Mouse (Mus musculus): ENCODE data around the gene 4930435E12Rik. TPM values are rescaled to one million over a fixed set of nuclear protein-coding genes. Genes with fewer than 3 reads are reported as not detected.
"Not testable (repeated sequence)": the region's sequence is repeated elsewhere in the genome, so short reads cannot be mapped to it uniquely, and the experiment has no call there.

Gene 4930435E12Rik
- polyA plus RNA-seq (2016; fragmentation: Nextera tagmentation; extraction: Ambion mirVana), result not detected in 2 replicates

DNA sequence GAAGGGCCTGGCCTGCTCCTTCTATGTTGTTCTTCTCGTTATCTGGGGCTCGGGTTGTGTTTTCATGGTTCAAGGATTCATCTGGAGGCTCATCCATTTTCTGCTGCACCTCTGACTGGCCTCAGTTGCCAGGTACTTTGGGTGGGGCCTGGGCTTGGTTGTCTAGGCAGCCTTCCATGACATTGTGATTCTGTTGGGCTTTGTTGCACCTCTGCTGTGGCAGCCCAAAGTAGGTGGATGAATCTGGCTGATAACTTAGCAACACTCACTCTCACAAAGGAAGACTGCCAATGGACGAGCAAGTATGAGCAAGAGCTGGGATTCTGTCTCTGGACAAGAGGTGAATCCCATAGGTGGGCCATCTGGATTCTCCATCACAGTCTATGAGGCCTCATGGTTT lies at the start of gene 4930435E12Rik:
TSS of gene 4930435E12Rik (minus strand) at position 101 of the 400 bp plus-strand sequence.
- no peaks in the 10 kb centered on the region for H3K27me3 ChIP-seq (replicated peaks; ENCODE audit: low read depth, poor library complexity, severe bottlenecking)
- WGBS, result 84% methylated on average over 3 of the region's 3 CpGs
- H3K36me3 ChIP-seq (replicated peaks), result no peaks in the 10 kb centered on the region

DNA sequence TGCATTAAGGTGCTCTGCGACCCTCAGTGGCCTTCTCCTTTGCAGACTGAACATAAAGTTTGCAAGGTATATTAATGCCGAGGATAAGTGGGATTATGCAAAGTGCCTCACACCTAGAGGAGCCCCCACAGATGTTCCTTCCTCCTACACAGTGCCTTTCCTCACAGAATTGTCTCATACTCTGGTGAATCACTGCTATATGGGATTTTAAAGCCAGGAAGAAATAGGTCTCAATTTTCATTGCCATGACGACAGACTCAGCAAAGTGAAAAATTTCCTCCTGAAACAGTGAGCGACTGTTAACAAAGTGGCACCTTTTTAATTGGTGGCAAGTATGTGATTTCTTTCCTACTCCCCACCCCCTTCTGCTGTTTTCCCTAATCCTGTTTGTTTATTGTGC lies 45.9 kb upstream of the 4930435E12Rik start:
- no peaks in the 10 kb centered on the region for H3K4me1 ChIP-seq
- H3K36me3 ChIP-seq (replicated peaks), result no peaks in the 10 kb centered on the region
- no peaks in the 10 kb centered on the region for H3K27me3 ChIP-seq (replicated peaks; ENCODE audit: low read depth, poor library complexity, severe bottlenecking)
- WGBS, result 41% methylated on average over 4 of the region's 4 CpGs
- no peaks in the 10 kb centered on the region for H3K9me3 ChIP-seq
- no peak for DNase-seq (ENCODE audit: low spot score)
- no peak overlapping the region for H3K27ac ChIP-seq (replicated peaks)
- no peak overlapping the region for H3K4me3 ChIP-seq

More for the DNA sequence above, at the start of gene 4930435E12Rik:
- Histone ChIP-seq H3K9me3 (no peaks in the 10 kb centered on the region), H3K4me1 (no peaks in the 10 kb centered on the region), H3K27ac (replicated peaks) (no peak within 1 kb of the TSS), H3K4me3 (no peak within 1 kb of the TSS)
- DNase-seq (ENCODE audit: low spot score), result no peak

DNA sequence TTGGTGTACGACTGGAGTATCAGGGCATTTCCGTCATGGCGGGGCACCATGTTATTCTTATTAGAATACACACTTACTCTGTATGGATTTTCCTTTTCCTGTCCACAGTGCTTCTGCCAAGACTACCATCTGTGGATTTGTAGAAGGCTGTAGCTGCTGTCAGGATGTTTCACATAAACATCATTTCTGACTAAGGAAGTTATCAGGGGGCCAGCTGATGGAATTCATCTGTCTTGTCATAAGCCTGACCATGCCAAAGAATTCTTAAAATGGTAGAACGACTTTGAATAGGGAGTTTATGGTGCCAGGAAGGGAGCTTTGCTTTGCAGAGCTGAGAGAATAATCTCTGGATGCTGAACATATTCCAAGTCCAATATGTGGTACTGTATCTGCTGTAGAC lies 44.7 kb upstream of the 4930435E12Rik start:
- DNase-seq (ENCODE audit: low spot score), result no peak
- Histone ChIP-seq H3K36me3 (replicated peaks) (no peaks in the 10 kb centered on the region), H3K4me1 (no peaks in the 10 kb centered on the region), H3K4me3 (no peak overlapping the region), H3K27me3 (replicated peaks; ENCODE audit: low read depth, poor library complexity, severe bottlenecking) (no peaks in the 10 kb centered on the region), H3K27ac (replicated peaks) (no peak overlapping the region), H3K9me3 (no peaks in the 10 kb centered on the region)
- WGBS, result 91% methylated on average over 4 of the region's 4 CpGs

DNA sequence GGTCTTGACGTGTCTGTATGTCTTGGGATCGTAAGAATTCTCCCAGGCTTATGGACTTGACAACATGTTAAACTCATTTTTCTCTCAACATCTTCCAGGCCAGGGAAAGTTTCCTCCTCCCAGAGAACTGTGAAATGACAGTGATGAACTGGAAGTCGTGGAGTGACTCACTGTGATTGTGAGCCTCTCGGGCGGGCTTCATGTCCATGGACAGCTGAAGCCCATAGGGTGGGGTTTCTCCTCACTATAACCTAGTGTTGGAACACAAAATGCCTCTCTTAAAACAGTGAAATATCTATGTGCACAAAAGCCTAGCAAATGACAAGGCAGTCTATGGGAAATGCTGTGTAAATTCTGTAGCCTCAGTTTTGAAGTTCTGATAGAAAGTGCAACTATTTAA lies 35.8 kb upstream of the 4930435E12Rik start:
- no peaks in the 10 kb centered on the region for H3K4me1 ChIP-seq
- H3K27me3 ChIP-seq (replicated peaks; ENCODE audit: low read depth, poor library complexity, severe bottlenecking), result no peaks in the 10 kb centered on the region
- WGBS, result 89% methylated on average over 5 of the region's 5 CpGs

DNA sequence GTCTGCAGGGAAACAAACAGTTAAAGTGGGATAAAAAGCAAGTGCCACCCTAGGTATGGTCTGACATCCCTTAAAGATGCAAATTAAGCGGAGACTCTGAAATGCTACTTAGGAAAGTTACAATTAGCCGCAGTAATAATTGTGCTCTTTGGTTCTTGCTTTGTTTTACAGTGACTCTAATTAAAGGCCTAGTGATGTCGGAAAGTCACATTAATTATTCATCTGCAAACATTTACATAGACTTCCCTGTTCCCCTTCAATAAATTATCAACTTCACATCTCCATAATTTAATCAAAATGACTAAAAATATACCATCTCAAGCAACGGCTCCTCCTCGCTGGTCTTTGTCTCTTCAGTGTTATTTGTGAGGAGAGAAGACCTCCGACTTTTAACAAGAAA lies 32.0 kb upstream of the 4930435E12Rik start:
- Histone ChIP-seq H3K27ac (replicated peaks) (no peak overlapping the region), H3K4me1 (no peaks in the 10 kb centered on the region), H3K4me3 (no peak overlapping the region), H3K9me3 (no peaks in the 10 kb centered on the region), H3K27me3 (replicated peaks; ENCODE audit: low read depth, poor library complexity, severe bottlenecking) (no peaks in the 10 kb centered on the region), H3K36me3 (replicated peaks) (no peaks in the 10 kb centered on the region)
- no peak for DNase-seq (ENCODE audit: low spot score)
- 70% methylated on average over 6 of the region's 6 CpGs for WGBS

More for the DNA sequence above, 35.8 kb upstream of the 4930435E12Rik start:
- no peak overlapping the region for H3K27ac ChIP-seq (replicated peaks)
- DNase-seq (ENCODE audit: low spot score), result no peak
- H3K4me3 ChIP-seq, result no peak overlapping the region
- H3K9me3 ChIP-seq, result no peaks in the 10 kb centered on the region
- no peaks in the 10 kb centered on the region for H3K36me3 ChIP-seq (replicated peaks)

DNA sequence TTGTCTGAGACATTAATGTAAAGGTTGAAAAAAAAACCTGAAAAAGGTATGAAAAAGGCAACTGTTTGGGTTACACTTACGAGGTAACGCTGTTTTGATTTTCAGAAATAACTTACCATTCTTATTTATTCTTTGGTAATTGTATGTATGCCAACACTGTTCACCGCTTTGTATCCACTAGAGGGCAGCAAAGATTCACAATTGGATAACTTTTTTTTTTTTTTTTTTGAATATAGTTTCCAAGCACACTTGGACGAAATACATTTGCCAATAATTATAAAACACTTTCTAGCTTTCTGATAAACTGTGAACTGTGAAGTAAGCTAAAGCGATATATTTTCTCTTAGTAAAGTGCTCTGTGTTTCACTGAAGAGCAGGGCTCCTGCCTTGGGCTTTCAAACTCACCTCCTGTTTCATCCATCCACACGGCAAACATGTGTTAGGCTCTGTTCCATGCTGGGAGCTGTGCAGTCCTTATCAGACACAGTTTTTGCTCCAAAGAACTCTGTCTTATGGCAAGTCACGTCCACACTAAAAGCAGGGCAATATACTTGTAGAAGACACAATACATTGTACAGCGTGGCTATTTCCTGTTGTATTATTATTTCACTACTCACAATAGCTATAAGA lies 29.7 kb upstream of the 4930435E12Rik start:
- no peaks in the 10 kb centered on the region for H3K36me3 ChIP-seq (replicated peaks)
- no peak overlapping the region for H3K27ac ChIP-seq (replicated peaks)
- no peak for DNase-seq (ENCODE audit: low spot score)
- 36% methylated on average over 8 of the region's 8 CpGs for WGBS
- H3K4me3 ChIP-seq, result no peak overlapping the region
- no peaks in the 10 kb centered on the region for H3K9me3 ChIP-seq
- H3K4me1 ChIP-seq, result no peaks in the 10 kb centered on the region
- H3K27me3 ChIP-seq (replicated peaks; ENCODE audit: low read depth, poor library complexity, severe bottlenecking), result no peaks in the 10 kb centered on the region

DNA sequence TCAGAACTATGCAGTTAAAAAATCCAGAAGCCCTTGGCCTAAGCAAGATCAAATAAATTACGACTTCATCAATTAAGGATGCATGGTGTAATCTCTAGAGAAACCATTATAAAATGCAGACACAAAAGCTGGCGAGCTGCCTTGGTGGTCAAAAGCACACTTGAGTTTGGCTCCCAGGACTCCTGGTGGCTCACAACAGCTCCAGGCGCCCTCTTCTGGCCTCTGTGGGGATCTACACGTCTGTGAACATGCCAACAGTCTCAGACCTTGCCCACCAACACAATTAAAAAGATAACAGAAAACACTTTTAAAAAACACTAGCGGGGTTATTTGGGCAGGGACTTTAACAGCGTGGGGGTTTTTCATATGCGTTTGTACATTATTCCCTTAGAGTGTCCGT lies 16.0 kb downstream of the 4930435E12Rik start:
- H3K4me1 ChIP-seq, result peaks cover 8% of the 10 kb centered on the region
- H3K27ac ChIP-seq (replicated peaks), result no peak overlapping the region
- H3K27me3 ChIP-seq (replicated peaks; ENCODE audit: low read depth, poor library complexity, severe bottlenecking), result no peaks in the 10 kb centered on the region
- no peaks in the 10 kb centered on the region for H3K36me3 ChIP-seq (replicated peaks)
- WGBS, result 38% methylated on average over 8 of the region's 8 CpGs
- H3K9me3 ChIP-seq, result peaks cover 7% of the 10 kb centered on the region; the same call in 1 of the 2 replicates
- DNase-seq (ENCODE audit: low spot score), result peak; percentile 78
- H3K4me3 ChIP-seq, result no peak overlapping the region

DNA sequence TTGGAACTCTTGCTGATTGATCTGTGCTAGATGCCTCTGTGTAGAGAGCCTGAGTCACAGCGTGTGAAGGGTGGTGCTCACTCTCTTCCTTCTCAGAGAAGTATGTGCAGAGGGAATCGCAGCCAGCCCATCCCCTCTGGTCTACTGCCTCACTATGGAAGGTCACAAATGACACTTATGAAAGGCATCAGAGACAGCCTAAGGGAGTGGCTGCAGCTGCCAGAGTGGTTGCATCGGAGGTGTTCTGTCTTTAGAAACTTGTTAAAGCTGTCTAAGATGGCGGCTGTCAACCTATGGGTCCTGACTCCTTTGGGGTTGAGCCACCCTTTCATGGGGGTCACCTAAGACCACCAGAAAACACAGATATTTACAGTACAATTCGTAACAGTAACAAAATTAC lies 18.4 kb downstream of the 4930435E12Rik start:
- Histone ChIP-seq H3K36me3 (replicated peaks) (no peaks in the 10 kb centered on the region), H3K9me3 (peaks cover 7% of the 10 kb centered on the region; the same call in 1 of the 2 replicates), H3K27me3 (replicated peaks; ENCODE audit: low read depth, poor library complexity, severe bottlenecking) (no peaks in the 10 kb centered on the region), H3K4me1 (no peaks in the 10 kb centered on the region), H3K27ac (replicated peaks) (no peak overlapping the region), H3K4me3 (no peak overlapping the region)
- 85% methylated on average over 5 of the region's 5 CpGs for WGBS
- DNase-seq (ENCODE audit: low spot score), result no peak

DNA sequence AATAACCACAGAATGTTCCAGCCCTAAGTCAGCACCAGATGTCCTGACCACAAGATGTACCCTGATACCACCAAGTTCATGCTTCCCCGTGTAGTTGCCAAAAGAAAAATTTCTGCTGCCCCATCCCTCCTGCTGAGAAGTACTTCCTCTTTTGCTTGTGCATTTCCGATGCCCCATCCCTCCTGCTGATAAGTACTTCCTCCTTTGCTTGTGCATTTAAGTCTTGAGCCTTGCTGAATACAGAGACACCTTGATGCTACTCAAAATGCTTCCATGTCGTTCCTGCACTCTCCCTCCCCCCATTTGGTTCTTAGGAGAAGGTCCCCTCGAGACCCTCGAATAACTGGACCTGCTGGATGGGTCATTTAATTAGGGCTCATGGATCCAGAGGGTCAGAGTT lies 20.8 kb downstream of the 4930435E12Rik start:
- H3K27ac ChIP-seq (replicated peaks); H3K9me3 ChIP-seq; H3K4me1 ChIP-seq; H3K36me3 ChIP-seq (replicated peaks); H3K4me3 ChIP-seq; DNase-seq (ENCODE audit: low spot score); H3K27me3 ChIP-seq (replicated peaks; ENCODE audit: low read depth, poor library complexity, severe bottlenecking): not testable (repeated sequence)
- WGBS, result 80% methylated on average over 5 of the region's 5 CpGs

DNA sequence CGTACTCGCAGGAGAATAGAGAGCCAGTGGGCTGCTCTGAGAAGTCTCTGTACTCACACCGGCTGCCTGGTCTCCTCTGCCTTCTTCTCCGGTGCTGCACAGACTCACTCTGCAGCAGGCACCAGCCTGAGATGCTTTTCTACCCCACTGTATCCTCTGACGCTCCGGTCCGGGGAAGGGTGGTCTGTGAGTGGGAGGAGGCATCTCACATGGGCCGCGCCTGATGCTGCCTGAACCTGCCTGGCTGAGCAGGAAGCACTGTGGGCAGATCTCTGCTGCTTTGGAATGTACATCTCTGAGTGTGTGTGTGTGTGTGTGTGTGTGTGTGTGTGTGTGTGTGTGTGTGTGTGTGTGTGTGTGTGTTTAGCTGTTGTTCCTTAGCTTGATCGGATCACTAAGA lies 28.5 kb downstream of the 4930435E12Rik start, which contains the start of gene Upk1b:
TSS of gene Upk1b (minus strand) at position 238 of the 400 bp plus-strand sequence.
- peaks cover 5% of the 10 kb centered on the region for H3K4me1 ChIP-seq
- H3K27me3 ChIP-seq (replicated peaks; ENCODE audit: low read depth, poor library complexity, severe bottlenecking), result no peaks in the 10 kb centered on the region
- no peaks in the 10 kb centered on the region for H3K36me3 ChIP-seq (replicated peaks)
- 35% methylated on average over 10 of the region's 10 CpGs for WGBS
- DNase-seq (ENCODE audit: low spot score), result peak; percentile 62
- no peaks in the 10 kb centered on the region for H3K9me3 ChIP-seq
- peak within 1 kb of the TSS; percentile 66; the same call in 1 of the 2 replicates for H3K27ac ChIP-seq (replicated peaks)
- H3K4me3 ChIP-seq, result no peak within 1 kb of the TSS

DNA sequence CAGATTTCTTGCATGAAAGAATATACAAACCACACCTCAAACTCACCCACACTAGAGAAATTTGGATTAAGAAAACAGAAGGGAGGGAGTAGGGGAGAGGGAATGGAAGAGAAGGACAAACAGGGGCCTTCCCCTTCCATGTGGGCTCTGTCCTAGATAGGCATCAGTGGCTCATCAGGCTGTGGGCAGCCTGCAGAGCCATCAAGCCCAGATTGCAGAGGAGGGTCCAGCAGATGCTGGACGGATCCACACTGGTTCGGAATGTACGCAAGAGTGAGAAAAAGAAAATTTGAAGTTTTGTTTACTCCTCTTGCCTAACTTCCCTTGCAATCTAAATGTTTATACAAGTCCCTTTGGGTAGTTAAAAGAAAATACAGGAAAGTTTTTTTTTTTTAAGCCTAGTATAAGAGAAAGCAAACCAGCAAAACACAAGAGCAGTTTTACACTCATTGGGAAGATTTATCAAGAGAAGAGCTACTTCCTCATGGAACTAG lies 29.5 kb downstream of the 4930435E12Rik start:
- Histone ChIP-seq H3K36me3 (replicated peaks) (no peaks in the 10 kb centered on the region), H3K9me3 (no peaks in the 10 kb centered on the region), H3K4me1 (peaks cover 5% of the 10 kb centered on the region), H3K4me3 (no peak overlapping the region), H3K27me3 (replicated peaks; ENCODE audit: low read depth, poor library complexity, severe bottlenecking) (no peaks in the 10 kb centered on the region), H3K27ac (replicated peaks) (no peak overlapping the region)
- 74% methylated on average over 3 of the region's 3 CpGs for WGBS
- no peak for DNase-seq (ENCODE audit: low spot score)

DNA sequence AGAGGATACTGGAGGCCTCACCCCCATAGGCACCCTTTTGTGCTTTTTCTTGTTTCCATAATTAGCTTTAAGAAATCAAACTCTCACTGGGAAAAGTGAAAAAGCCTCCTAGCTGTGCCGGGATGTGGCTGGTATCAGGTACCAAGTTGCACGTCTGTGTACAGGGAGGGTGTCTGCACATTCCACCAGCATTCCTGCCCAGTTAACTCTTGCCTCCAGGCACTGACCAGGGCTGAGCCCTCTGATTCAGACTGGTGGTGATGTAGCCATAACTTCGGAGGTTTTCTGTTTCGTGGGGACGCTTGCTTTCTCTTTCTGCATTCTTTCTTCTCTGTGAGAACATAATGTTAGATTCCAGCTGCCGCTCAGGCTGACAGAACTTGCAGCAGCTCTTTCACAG lies 35.4 kb downstream of the 4930435E12Rik start:
- Histone ChIP-seq H3K9me3 (no peaks in the 10 kb centered on the region), H3K4me3 (no peak overlapping the region), H3K36me3 (replicated peaks) (no peaks in the 10 kb centered on the region), H3K27me3 (replicated peaks; ENCODE audit: low read depth, poor library complexity, severe bottlenecking) (no peaks in the 10 kb centered on the region), H3K27ac (replicated peaks) (no peak overlapping the region; the same call in 1 of the 2 replicates), H3K4me1 (peaks cover 8% of the 10 kb centered on the region)
- WGBS, result 40% methylated on average over 6 of the region's 6 CpGs
- peak; percentile 35 for DNase-seq (ENCODE audit: low spot score)

DNA sequence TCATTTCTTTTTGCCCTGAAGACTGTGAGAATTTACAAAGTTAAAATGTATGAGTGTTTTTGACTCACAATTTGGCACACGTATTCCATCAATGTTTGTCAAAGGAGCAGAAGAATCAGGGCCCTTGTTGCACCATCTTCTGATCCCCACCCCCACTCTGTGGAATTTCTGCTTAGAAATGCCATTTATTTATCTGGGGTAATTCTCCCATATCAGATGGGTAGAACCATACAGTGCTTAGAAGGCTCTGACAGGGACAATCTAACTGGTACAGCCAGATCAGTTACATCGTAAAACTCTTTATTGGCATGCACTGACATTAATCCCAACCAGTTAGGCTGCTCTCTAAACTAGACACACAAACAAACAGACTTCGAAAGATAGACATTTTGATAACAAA lies 38.6 kb downstream of the 4930435E12Rik start:
- no peaks in the 10 kb centered on the region for H3K27me3 ChIP-seq (replicated peaks; ENCODE audit: low read depth, poor library complexity, severe bottlenecking)
- DNase-seq (ENCODE audit: low spot score), result no peak
- WGBS, result 84% methylated on average over 3 of the region's 3 CpGs
- no peak overlapping the region for H3K4me3 ChIP-seq
- no peak overlapping the region for H3K27ac ChIP-seq (replicated peaks)
- no peaks in the 10 kb centered on the region for H3K9me3 ChIP-seq
- no peaks in the 10 kb centered on the region for H3K36me3 ChIP-seq (replicated peaks)
- peaks cover 15% of the 10 kb centered on the region for H3K4me1 ChIP-seq

Data from embryonic facial prominence, embryonic 10.5 days (tissue).